Mouse (Mus musculus) limb, embryonic 15.5 days (tissue): Measurements from ENCODE around the gene Irf6. TPM values are rescaled to one million over a fixed set of nuclear protein-coding genes. Genes with fewer than 3 reads are reported as not detected.

ENCODE experiments used
- ATAC-seq: fragments of 200-750 bp; cut with Nextera tagmentation; 2 replicates; pipeline ENCODE4 v1.8.0; 2017; ENCODE audit warnings: low read depth, moderate TSS enrichment; ENCODE audit not compliant: insufficient number of reproducible peaks, low FRiP score, low TSS enrichment
- H3K27ac ChIP-seq: fragments of 300-500 bp; sonication (generic); 2 replicates; pipeline ENCODE4 v1.5.1; 2015; ENCODE audit warnings: moderate library complexity, mild to moderate bottlenecking, inconsistent platforms
- H3K27me3 ChIP-seq: fragments of 300-500 bp; sonication (generic); 2 replicates; pipeline ENCODE4 v1.6.1; 2015; ENCODE audit warnings: inconsistent platforms
- H3K36me3 ChIP-seq: fragments of 300-500 bp; sonication (generic); 2 replicates; pipeline ENCODE4 v1.6.1; 2015; ENCODE audit warnings: inconsistent platforms
- H3K4me1 ChIP-seq: fragments of 300-500 bp; sonication (generic); 2 replicates; pipeline ENCODE4 v1.6.1; 2015; ENCODE audit warnings: inconsistent platforms
- H3K4me2 ChIP-seq: fragments of 300-500 bp; sonication (generic); 2 replicates; pipeline ENCODE4 v1.6.1; 2015; ENCODE audit warnings: mild to moderate bottlenecking, inconsistent platforms
- H3K4me3 ChIP-seq: fragments of 300-500 bp; sonication (generic); 2 replicates; pipeline ENCODE4 v1.5.1; 2015; ENCODE audit warnings: mild to moderate bottlenecking, inconsistent platforms
- H3K9ac ChIP-seq: fragments of 300-500 bp; sonication (generic); 2 replicates; pipeline ENCODE4 v1.6.1; 2015; ENCODE audit warnings: inconsistent platforms
- H3K9me3 ChIP-seq: fragments of 300-500 bp; sonication (generic); 2 replicates; pipeline ENCODE4 v1.6.1; 2016; ENCODE audit warnings: inconsistent platforms
- WGBS: fragments of 180-500 bp; shearing (Covaris S2); methylation state at CpG from one replicate; pipeline ENCODE4 v1.1.7; 2015; 5-methylcytosine and 5-hydroxymethylcytosine counted together
- polyA plus RNA-seq: library from polyadenylated mRNA; unstranded; fragments of >200 nt; fragmentation: Nextera tagmentation; extraction: Ambion mirVana; gene quantifications from 2 replicates; pipeline ENCODE4 v1.2.1, GENCODE M21; 2015

The Irf6 gene
- polyA plus RNA-seq, 1 experiment from 2014 or later, result 56.9 TPM

DNA sequence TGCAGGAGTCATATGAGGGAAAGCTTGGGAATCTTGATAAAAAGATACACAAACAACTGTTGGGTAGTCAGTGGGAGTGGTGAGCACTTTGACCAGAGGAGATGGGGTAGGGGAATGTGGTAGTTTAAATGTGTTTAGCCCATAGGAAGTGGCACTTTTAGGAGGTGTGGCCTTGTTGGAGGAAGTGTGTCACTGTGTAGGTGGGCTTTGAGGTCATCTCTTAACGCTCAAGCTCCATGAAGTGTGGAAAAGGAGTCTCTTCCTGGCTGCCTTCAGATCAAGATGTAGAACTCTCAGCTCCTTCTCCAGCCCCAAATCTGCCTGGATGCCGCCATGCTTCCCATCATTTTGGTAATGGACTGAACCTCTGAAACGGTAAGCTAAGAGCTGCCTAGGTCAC lies 54.6 kb downstream of the Irf6 start, which contains the start of gene Lamb3:
Gene Lamb3, plus strand, starts transcription at position 197 of the 400 bp plus-strand sequence.
- Histone ChIP-seq H3K4me2 (no peak within 1 kb of the TSS), H3K9ac (no peak within 1 kb of the TSS), H3K36me3 (no peaks in the 10 kb centered on the region), H3K27me3 (no peaks in the 10 kb centered on the region), H3K4me1 (no peaks in the 10 kb centered on the region), H3K4me3 (no peak within 1 kb of the TSS), H3K9me3 (no peaks in the 10 kb centered on the region), H3K27ac (no peak within 1 kb of the TSS)
- 91% methylated on average over 3 of the region's 3 CpGs for WGBS
- ATAC-seq, result no peak

- no peak overlapping the region for H3K4me2 ChIP-seq
- no peak overlapping the region for H3K27ac ChIP-seq
- H3K9me3 ChIP-seq, result no peaks in the 10 kb centered on the region
- 32% methylated on average over 2 of the region's 2 CpGs for WGBS
- H3K9ac ChIP-seq, result no peak overlapping the region
- no peak overlapping the region for H3K4me3 ChIP-seq
- H3K36me3 ChIP-seq, result no peaks in the 10 kb centered on the region
- no peaks in the 10 kb centered on the region for H3K4me1 ChIP-seq
- peak; percentile 36; the same call in 1 of the 2 replicates for ATAC-seq
- H3K27me3 ChIP-seq, result no peaks in the 10 kb centered on the region
These were observed 55.3 kb downstream of the Irf6 start for GRCm38 (mm10) chr1:193208178-193208577.

GRCm38 (mm10) chr1:193211371-193211770 lies 58.5 kb downstream of the Irf6 start:
- 71% methylated on average over 5 of the region's 5 CpGs for WGBS

GRCm38 (mm10) chr1:193214053-193214452 lies 61.1 kb downstream of the Irf6 start:
- Histone ChIP-seq H3K27me3 (no peaks in the 10 kb centered on the region), H3K9me3 (no peaks in the 10 kb centered on the region), H3K4me2 (no peak overlapping the region), H3K36me3 (no peaks in the 10 kb centered on the region), H3K4me1 (no peaks in the 10 kb centered on the region), H3K9ac (no peak overlapping the region), H3K27ac (no peak overlapping the region), H3K4me3 (no peak overlapping the region)
- ATAC-seq, result no peak
- 67% methylated on average over 5 of the region's 5 CpGs for WGBS

More at GRCm38 (mm10) chr1:193211371-193211770, 58.5 kb downstream of the Irf6 start:
- Histone ChIP-seq H3K4me2 (no peak overlapping the region), H3K27me3 (no peaks in the 10 kb centered on the region), H3K9ac (no peak overlapping the region), H3K36me3 (no peaks in the 10 kb centered on the region), H3K4me3 (no peak overlapping the region), H3K4me1 (no peaks in the 10 kb centered on the region), H3K27ac (no peak overlapping the region), H3K9me3 (no peaks in the 10 kb centered on the region)
- no peak for ATAC-seq

- Histone ChIP-seq H3K9me3 (no peaks in the 10 kb centered on the region), H3K4me2 (no peak overlapping the region), H3K27me3 (no peaks in the 10 kb centered on the region), H3K36me3 (no peaks in the 10 kb centered on the region), H3K4me3 (no peak overlapping the region), H3K4me1 (no peaks in the 10 kb centered on the region), H3K27ac (no peak overlapping the region), H3K9ac (no peak overlapping the region)
- no peak for ATAC-seq
- 74% methylated on average over 3 of the region's 3 CpGs for WGBS
These were observed 63.1 kb downstream of the Irf6 start for GRCm38 (mm10) chr1:193216000-193216399.

GRCm38 (mm10) chr1:193220408-193220807 lies 67.5 kb downstream of the Irf6 start:
- H3K27me3 ChIP-seq, result no peaks in the 10 kb centered on the region
- no peaks in the 10 kb centered on the region for H3K36me3 ChIP-seq
- H3K4me1 ChIP-seq, result peaks cover 2% of the 10 kb centered on the region; the same call in 1 of the 2 replicates
- no peak overlapping the region for H3K4me2 ChIP-seq
- no peaks in the 10 kb centered on the region for H3K9me3 ChIP-seq
- no peak overlapping the region for H3K4me3 ChIP-seq
- ATAC-seq, result no peak
- H3K27ac ChIP-seq, result no peak overlapping the region
- 76% methylated on average over 5 of the region's 5 CpGs for WGBS
- H3K9ac ChIP-seq, result no peak overlapping the region

Other genes starting within 250 kb of the Irf6 start
- gene Syt14, start 117.3 kb upstream of the Irf6 start, polyA plus RNA-seq, result 0.97 and 1.5 TPM in 2 replicates
- 7.3 and 10.3 TPM in 2 replicates for gene Diexf, start 22.8 kb upstream of the Irf6 start, polyA plus RNA-seq
- gene A130010J15Rik, start 14.9 kb downstream of the Irf6 start, polyA plus RNA-seq, result 16.5 and 18.1 TPM in 2 replicates
- gene Traf3ip3, start 48.6 kb downstream of the Irf6 start, polyA plus RNA-seq, result 16.3 and 44.2 TPM in 2 replicates
- 8.6 and 11.1 TPM in 2 replicates for gene Lamb3, start 54.6 kb downstream of the Irf6 start, polyA plus RNA-seq
- 6.8 and 10.3 TPM in 2 replicates for gene Hsd11b1, start 111.0 kb downstream of the Irf6 start, polyA plus RNA-seq
- gene G0s2, start 120.1 kb downstream of the Irf6 start, polyA plus RNA-seq, result 26.5 and 43.2 TPM in 2 replicates
- 7.4 and 7.8 TPM in 2 replicates for gene Camk1g, start 217.2 kb downstream of the Irf6 start, polyA plus RNA-seq